Mouse (Mus musculus): ENCODE measurements around the gene Agrp. TPM values are rescaled to one million over a fixed set of nuclear protein-coding genes. Genes with fewer than 3 reads are reported as not detected.

The Agrp gene
- total RNA-seq, 1 experiment = 0.71 TPM

GRCm38 (mm10) chr8:105620211-105620610 lies 17.0 kb downstream of the Agrp start:
- no peak for TF ChIP-seq ZNF384 (IDR thresholded peaks at IDR 0.05; ENCODE audit: low read depth, low read length)
- TF ChIP-seq ZC3H11A (IDR thresholded peaks at IDR 0.05; ENCODE audit: borderline replicate concordance, low read depth, low read length) = no peak
- no peak for TF ChIP-seq HCFC1 (IDR thresholded peaks at IDR 0.05; ENCODE audit: borderline replicate concordance, insufficient read depth, low read length)
- TF ChIP-seq CHD2 (IDR thresholded peaks at IDR 0.05; ENCODE audit: low read depth, low read length) = no peak
- no peak for TF ChIP-seq MAFK (IDR thresholded peaks at IDR 0.05; ENCODE audit: insufficient read depth, low read depth, low read length)
- peak overlapping the region in 1 of 2 experiments; percentile 42; a peak in 2 of 4 replicates for H3K4me3 ChIP-seq (ENCODE audit: insufficient read depth in 1 of 2, low read depth in 1 of 2, low read length in 2 of 2, poor library complexity in 1 of 2, severe bottlenecking in 1 of 2)
- in situ Hi-C loops (cut with MboI; ENCODE audit: low sequenced_read_pairs in 2 of 2, unreplicated experiment in 2 of 2) = no loop called here
- peaks cover 28% of the 10 kb centered on the region; the same call in 1 of the 2 replicates for H3K36me3 ChIP-seq (ENCODE audit: control insufficient read depth, insufficient read depth, low read length, poor library complexity, severe bottlenecking)
- H3K9me3 ChIP-seq (ENCODE audit: control insufficient read depth, insufficient read depth, low read depth, low read length) = no peaks in the 10 kb centered on the region
- no peak overlapping the region for H3K9ac ChIP-seq (ENCODE audit: insufficient read depth, low read depth, low read length, poor library complexity, severe bottlenecking)
- DNase-seq (ENCODE audit: low read depth, low spot score) = no peak
- no peak overlapping the region for H3K27ac ChIP-seq (ENCODE audit: insufficient read depth, low read depth, low read length, poor library complexity, severe bottlenecking)
- H3K4me1 ChIP-seq (ENCODE audit: control insufficient read depth in 2 of 2, insufficient read depth in 2 of 2, low read length in 2 of 2, poor library complexity in 1 of 2) = peaks cover 0 to 28% of the 10 kb centered on the region in 2 experiments; a peak in 2 of 4 replicates

GRCm38 (mm10) chr8:105618892-105619591 lies 18.2 kb downstream of the Agrp start:
- Histone ChIP-seq H3K9me3 (ENCODE audit: control insufficient read depth, insufficient read depth, low read depth, low read length) (no peaks in the 10 kb centered on the region), H3K4me3 (ENCODE audit: insufficient read depth in 1 of 2, low read depth in 1 of 2, low read length in 2 of 2, poor library complexity in 1 of 2, severe bottlenecking in 1 of 2) (no peak overlapping the region), H3K4me1 (ENCODE audit: control insufficient read depth in 2 of 2, insufficient read depth in 2 of 2, low read length in 2 of 2, poor library complexity in 1 of 2) (peaks cover 0 to 20% of the 10 kb centered on the region in 2 experiments; a peak in 2 of 4 replicates), H3K36me3 (ENCODE audit: control insufficient read depth, insufficient read depth, low read length, poor library complexity, severe bottlenecking) (peaks cover 28% of the 10 kb centered on the region; the same call in 1 of the 2 replicates), H3K27ac (ENCODE audit: insufficient read depth, low read depth, low read length, poor library complexity, severe bottlenecking) (no peak overlapping the region), H3K9ac (ENCODE audit: insufficient read depth, low read depth, low read length, poor library complexity, severe bottlenecking) (no peak overlapping the region)
- in situ Hi-C loops (cut with MboI; ENCODE audit: low sequenced_read_pairs in 2 of 2, unreplicated experiment in 2 of 2) = no loop called here
- TF ChIP-seq MAFK (IDR thresholded peaks at IDR 0.05; ENCODE audit: insufficient read depth, low read depth, low read length) (no peak), ZC3H11A (IDR thresholded peaks at IDR 0.05; ENCODE audit: borderline replicate concordance, low read depth, low read length) (no peak), CHD2 (IDR thresholded peaks at IDR 0.05; ENCODE audit: low read depth, low read length) (no peak), ZNF384 (IDR thresholded peaks at IDR 0.05; ENCODE audit: low read depth, low read length) (no peak), HCFC1 (IDR thresholded peaks at IDR 0.05; ENCODE audit: borderline replicate concordance, insufficient read depth, low read length) (no peak)
- no peak for DNase-seq (ENCODE audit: low read depth, low spot score)

GRCm38 (mm10) chr8:105618279-105618634 lies 18.9 kb downstream of the Agrp start:
- DNase-seq (ENCODE audit: low read depth, low spot score) = no peak
- in situ Hi-C loops (cut with MboI; ENCODE audit: low sequenced_read_pairs in 2 of 2, unreplicated experiment in 2 of 2) = no loop called here
- Histone ChIP-seq H3K36me3 (ENCODE audit: control insufficient read depth, insufficient read depth, low read length, poor library complexity, severe bottlenecking) (peaks cover 28% of the 10 kb centered on the region; the same call in 1 of the 2 replicates), H3K9ac (ENCODE audit: insufficient read depth, low read depth, low read length, poor library complexity, severe bottlenecking) (no peak overlapping the region), H3K27ac (ENCODE audit: insufficient read depth, low read depth, low read length, poor library complexity, severe bottlenecking) (no peak overlapping the region), H3K4me3 (ENCODE audit: insufficient read depth in 1 of 2, low read depth in 1 of 2, low read length in 2 of 2, poor library complexity in 1 of 2, severe bottlenecking in 1 of 2) (no peak overlapping the region), H3K4me1 (ENCODE audit: control insufficient read depth in 2 of 2, insufficient read depth in 2 of 2, low read length in 2 of 2, poor library complexity in 1 of 2) (peaks cover 0 to 12% of the 10 kb centered on the region in 2 experiments; a peak in 1 of 4 replicates), H3K9me3 (ENCODE audit: control insufficient read depth, insufficient read depth, low read depth, low read length) (no peaks in the 10 kb centered on the region)
- TF ChIP-seq ZNF384 (IDR thresholded peaks at IDR 0.05; ENCODE audit: low read depth, low read length) = no peak
- TF ChIP-seq HCFC1 (IDR thresholded peaks at IDR 0.05; ENCODE audit: borderline replicate concordance, insufficient read depth, low read length) = no peak
- TF ChIP-seq MAFK (IDR thresholded peaks at IDR 0.05; ENCODE audit: insufficient read depth, low read depth, low read length) = no peak
- TF ChIP-seq CHD2 (IDR thresholded peaks at IDR 0.05; ENCODE audit: low read depth, low read length) = no peak
- TF ChIP-seq ZC3H11A (IDR thresholded peaks at IDR 0.05; ENCODE audit: borderline replicate concordance, low read depth, low read length) = no peak

GRCm38 (mm10) chr8:105617451-105618278 lies 19.5 kb downstream of the Agrp start:
- Histone ChIP-seq H3K9ac (ENCODE audit: insufficient read depth, low read depth, low read length, poor library complexity, severe bottlenecking) (no peak overlapping the region), H3K36me3 (ENCODE audit: control insufficient read depth, insufficient read depth, low read length, poor library complexity, severe bottlenecking) (peaks cover 28% of the 10 kb centered on the region; the same call in 1 of the 2 replicates), H3K27ac (ENCODE audit: insufficient read depth, low read depth, low read length, poor library complexity, severe bottlenecking) (no peak overlapping the region), H3K4me3 (ENCODE audit: insufficient read depth in 1 of 2, low read depth in 1 of 2, low read length in 2 of 2, poor library complexity in 1 of 2, severe bottlenecking in 1 of 2) (no peak overlapping the region), H3K9me3 (ENCODE audit: control insufficient read depth, insufficient read depth, low read depth, low read length) (no peaks in the 10 kb centered on the region), H3K4me1 (ENCODE audit: control insufficient read depth in 2 of 2, insufficient read depth in 2 of 2, low read length in 2 of 2, poor library complexity in 1 of 2) (peaks cover 0 to 9% of the 10 kb centered on the region in 2 experiments; a peak in 1 of 4 replicates)
- DNase-seq (ENCODE audit: low read depth, low spot score) = peak; percentile 46
- TF ChIP-seq MAFK (IDR thresholded peaks at IDR 0.05; ENCODE audit: insufficient read depth, low read depth, low read length) = no peak
- no peak for TF ChIP-seq ZNF384 (IDR thresholded peaks at IDR 0.05; ENCODE audit: low read depth, low read length)
- no peak for TF ChIP-seq ZC3H11A (IDR thresholded peaks at IDR 0.05; ENCODE audit: borderline replicate concordance, low read depth, low read length)
- no peak for TF ChIP-seq CHD2 (IDR thresholded peaks at IDR 0.05; ENCODE audit: low read depth, low read length)
- in situ Hi-C loops (cut with MboI; ENCODE audit: low sequenced_read_pairs in 2 of 2, unreplicated experiment in 2 of 2) = no loop called here

All from ES-E14 (cell line).